In genomic region chr10:93830931-93831729, GRCm38 (mm10) we compare ENCODE assay signal across 10 mouse cellular contexts. TPM values are rescaled to one million over a fixed set of nuclear protein-coding genes. Genes with fewer than 3 reads are reported as not detected.
A peak's percentile ranks its signal among the peaks of the same experiment; 100 is the strongest.
DNase-seq lines count a peak whose midpoint lies in the region; ATAC-seq and TF ChIP-seq lines count a peak whose summit lies in the region.
"Had no signal": no experiment of that assay in that cellular context is flagged by ENCODE, and none has a peak within 500 bp of the region (broad histone marks: within the 10 kb centered on the region; RNA-seq: fewer than 3 reads in every experiment).

Gene Usp44, plus strand, starts transcription at chr10:93831555.

- DNase-seq in kidney, postnatal 0 days (ENCODE audit: low spot score) = no peak
- DNase-seq in kidney, postnatal 10 days = no peak
- DNase-seq in embryo, embryonic 10.5 days (ENCODE audit: low spot score) = peak; percentile 65
- DNase-seq in heart, postnatal 0 days (ENCODE audit: low spot score) = no peak
- no peak for DNase-seq in liver, postnatal 0 days
- DNase-seq in adipocyte (ENCODE audit: low spot score) = no peak
- no peak for DNase-seq in frontal cortex, postnatal 14 days (ENCODE audit: low spot score in 2 of 2)
- no peak for DNase-seq in right cerebral cortex, postnatal 10 days (ENCODE audit: low spot score in 2 of 2)

- WGBS in kidney, postnatal 0 days = 11% methylated on average over 22 of the region's 22 CpGs
- WGBS in heart, postnatal 0 days = 21% methylated on average over 22 of the region's 22 CpGs
- WGBS in liver, postnatal 0 days (ENCODE audit: insufficient replicate concordance) = 24% methylated on average over 22 of the region's 22 CpGs

- no peak for TF ChIP-seq CTCF in kidney, postnatal 0 days (IDR thresholded peaks at IDR 0.05; ENCODE audit: low read depth)
- TF ChIP-seq CTCF in heart, postnatal 0 days (IDR thresholded peaks at IDR 0.05; ENCODE audit: low read depth) = no peak
- no peak for TF ChIP-seq CTCF in liver, postnatal 0 days (IDR thresholded peaks at IDR 0.05; ENCODE audit: low read depth)

- H3K4me1 ChIP-seq in kidney, postnatal 0 days (replicated peaks; ENCODE audit: insufficient read depth, low read length) = peaks cover 13% of the 10 kb centered on the region
- H3K4me1 ChIP-seq in heart, postnatal 0 days (ENCODE audit: control insufficient read depth, insufficient read depth) = peaks cover 8% of the 10 kb centered on the region
- peaks cover 25% of the 10 kb centered on the region for H3K4me1 ChIP-seq in liver, postnatal 0 days (ENCODE audit: insufficient read depth)

- H3K4me3 ChIP-seq in kidney, postnatal 0 days (replicated peaks; ENCODE audit: low read depth, low read length) = peak within 1 kb of the TSS; percentile 3; the same call in 1 of the 2 replicates
- H3K4me3 ChIP-seq in heart, postnatal 0 days (ENCODE audit: low read depth, low read length) = peak within 1 kb of the TSS; percentile 34
- H3K4me3 ChIP-seq in liver, postnatal 0 days (ENCODE audit: low read depth, low read length) = peak within 1 kb of the TSS; percentile 25

- H3K27ac ChIP-seq in kidney, postnatal 0 days = no peak within 1 kb of the TSS
- H3K27ac ChIP-seq in heart, postnatal 0 days (ENCODE audit: low read depth) = no peak within 1 kb of the TSS
- no peak within 1 kb of the TSS for H3K27ac ChIP-seq in liver, postnatal 0 days (ENCODE audit: low read depth)

- no peaks in the 10 kb centered on the region for H3K9me3 ChIP-seq in kidney, postnatal 0 days (replicated peaks; ENCODE audit: low read length)
- H3K9me3 ChIP-seq in heart, postnatal 0 days (replicated peaks; ENCODE audit: control insufficient read depth, low read length) = no peaks in the 10 kb centered on the region
- no peaks in the 10 kb centered on the region for H3K9me3 ChIP-seq in liver, postnatal 0 days (ENCODE audit: low read length)

- H3K36me3 ChIP-seq in kidney, postnatal 0 days (ENCODE audit: insufficient read depth, low read length) = no peaks in the 10 kb centered on the region
- no peaks in the 10 kb centered on the region for H3K36me3 ChIP-seq in heart, postnatal 0 days (replicated peaks; ENCODE audit: control insufficient read depth, insufficient read depth, low read length)
- no peaks in the 10 kb centered on the region for H3K36me3 ChIP-seq in liver, postnatal 0 days (replicated peaks; ENCODE audit: insufficient read depth, low read length)

- peak within 1 kb of the TSS; percentile 39 for H3K4me2 ChIP-seq in kidney, postnatal 0 days (ENCODE audit: low read length)
- H3K4me2 ChIP-seq in heart, postnatal 0 days (ENCODE audit: low read depth, low read length) = peak within 1 kb of the TSS; percentile 53
- peak within 1 kb of the TSS; percentile 100 for H3K4me2 ChIP-seq in liver, postnatal 0 days (ENCODE audit: low read depth, low read length)

- no peak within 1 kb of the TSS for H3K9ac ChIP-seq in kidney, postnatal 0 days (ENCODE audit: low read depth, low read length)
- H3K9ac ChIP-seq in heart, postnatal 0 days (replicated peaks; ENCODE audit: low read depth, low read length) = no peak within 1 kb of the TSS
- 0 out of 2 replicates have a peak within 1 kb of the TSS, but pooled peaks have one; percentile 1 for H3K9ac ChIP-seq in liver, postnatal 0 days (replicated peaks)

- peaks cover 39% of the 10 kb centered on the region for H3K27me3 ChIP-seq in kidney, postnatal 0 days (ENCODE audit: insufficient read depth, low read length)
- peaks cover 64% of the 10 kb centered on the region for H3K27me3 ChIP-seq in heart, postnatal 0 days (ENCODE audit: control insufficient read depth, insufficient read depth, low read length)
- peaks cover 44% of the 10 kb centered on the region for H3K27me3 ChIP-seq in liver, postnatal 0 days (ENCODE audit: insufficient read depth, low read length)

- no peak for TF ChIP-seq EP300 in heart, postnatal 0 days (IDR thresholded peaks at IDR 0.05; ENCODE audit: low read depth)
- TF ChIP-seq EP300 in liver, postnatal 0 days (IDR thresholded peaks at IDR 0.05; ENCODE audit: low read depth) = no peak

- ATAC-seq in kidney, postnatal 0 days (replicated peaks; ENCODE audit: low FRiP score, low read depth) = no peak
- no peak for ATAC-seq in heart, postnatal 0 days (ENCODE audit: insufficient read depth, low read depth)
- ATAC-seq in liver, postnatal 0 days = no peak

RNA-seq across cellular contexts. Expression of gene Usp44, which starts in this region (rescaled TPM):
- polyA plus RNA-seq in kidney, postnatal 0 days (2015; fragmentation: Nextera tagmentation; extraction: Ambion mirVana) = 0.18 and 0.34 TPM in 2 replicates
- not detected in 2 replicates for total RNA-seq in heart, postnatal 0 days (2014; rRNA removed; ENCODE audit: low replicate concordance)
- polyA plus RNA-seq in heart, postnatal 0 days (2015; fragmentation: Nextera tagmentation; extraction: Ambion mirVana) = not detected in 2 replicates
- polyA plus RNA-seq in liver, postnatal 0 days (2015; fragmentation: Nextera tagmentation; extraction: Ambion mirVana) = 0.22 and 0.23 TPM in 2 replicates
- total RNA-seq: heart, postnatal 10 days; left cerebral cortex, postnatal 25 days had no signal

Comparison
In these comparisons a context has a peak if more than half of its experiments do, and no peak if none do; other contexts are left out.
1. H3K4me2 ChIP-seq: peak in every context shown above with its lines; median percentile 100 in liver, postnatal 0 days; 53 in heart, postnatal 0 days; 39 in kidney, postnatal 0 days.